25 mouse cellular contexts compared by ENCODE assay signal in the genomic region with DNA sequence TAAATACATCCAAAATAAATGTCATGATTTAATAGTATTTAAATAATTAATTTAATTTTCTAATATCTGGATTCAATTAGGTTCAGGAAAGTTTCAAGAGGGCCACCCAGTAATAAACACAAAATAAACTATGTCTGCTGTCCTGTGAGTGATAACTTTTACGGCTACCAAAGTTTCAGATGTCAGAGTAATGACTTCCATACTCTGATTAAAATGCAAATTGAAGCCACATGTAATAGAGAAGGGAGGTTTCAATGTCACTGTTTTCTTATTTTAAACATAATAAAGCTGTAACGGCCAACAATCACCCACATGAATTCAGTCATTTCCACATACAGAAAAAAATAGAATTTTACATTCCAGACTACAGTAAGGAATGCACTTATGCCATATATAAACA.
A peak's percentile ranks its signal among the peaks of the same experiment; 100 is the strongest.
DNase-seq lines count a peak whose midpoint lies in the region; ATAC-seq and TF ChIP-seq lines count a peak whose summit lies in the region.
"Had no signal": no experiment of that assay in that cellular context is flagged by ENCODE, and none has a peak within 500 bp of the region (broad histone marks: within the 10 kb centered on the region; RNA-seq: fewer than 3 reads in every experiment).

No protein-coding gene starts in this region.

- no peak overlapping the region for H3K9ac ChIP-seq in kidney, embryonic 14.5 days (ENCODE audit: low read depth, low read length)
- H3K9ac ChIP-seq in embryonic facial prominence, embryonic 14.5 days (ENCODE audit: low read depth, low read length) = no peak overlapping the region
- no peak overlapping the region for H3K9ac ChIP-seq in limb, embryonic 14.5 days (ENCODE audit: low read depth, low read length, severe bottlenecking)
- H3K9ac ChIP-seq: embryonic facial prominence, embryonic 15.5 days; forebrain, postnatal 0 days; heart, embryonic 12.5 days; heart, embryonic 15.5 days; hindbrain, embryonic 13.5 days had no signal

- no peaks in the 10 kb centered on the region for H3K36me3 ChIP-seq in kidney, embryonic 14.5 days (ENCODE audit: control insufficient read depth, insufficient read depth, low read length)
- no peaks in the 10 kb centered on the region for H3K36me3 ChIP-seq in kidney, adult 2 months (ENCODE audit: control insufficient read depth, insufficient read depth, low read length)
- no peaks in the 10 kb centered on the region for H3K36me3 ChIP-seq in embryonic facial prominence, embryonic 14.5 days (ENCODE audit: control insufficient read depth, insufficient read depth, low read length)
- H3K36me3 ChIP-seq in limb, embryonic 14.5 days (ENCODE audit: control insufficient read depth, insufficient read depth, low read length) = no peaks in the 10 kb centered on the region
- H3K36me3 ChIP-seq: embryonic facial prominence, embryonic 15.5 days; heart, embryonic 12.5 days; heart, embryonic 15.5 days; hindbrain, embryonic 10.5 days; hindbrain, embryonic 13.5 days had no signal

- no peaks in the 10 kb centered on the region for H3K4me1 ChIP-seq in kidney, embryonic 14.5 days (ENCODE audit: control insufficient read depth, insufficient read depth, low read length)
- no peaks in the 10 kb centered on the region for H3K4me1 ChIP-seq in kidney, adult 2 months (ENCODE audit: control insufficient read depth, insufficient read depth, low read length)
- no peaks in the 10 kb centered on the region for H3K4me1 ChIP-seq in embryonic facial prominence, embryonic 14.5 days (ENCODE audit: control insufficient read depth, insufficient read depth, low read length)
- H3K4me1 ChIP-seq in limb, embryonic 14.5 days (ENCODE audit: control insufficient read depth, insufficient read depth, low read length) = 0 out of 2 replicates have a peak, but pooled peaks cover 4% of the 10 kb centered on the region
- H3K4me1 ChIP-seq: hindbrain, embryonic 10.5 days; hindbrain, embryonic 13.5 days had no signal

- ATAC-seq in kidney, embryonic 14.5 days (ENCODE audit: low FRiP score, low TSS enrichment) = peak; percentile 46; the same call in 1 of the 2 replicates
- no peak for ATAC-seq in embryonic facial prominence, embryonic 14.5 days (ENCODE audit: low read depth)
- ATAC-seq in limb, embryonic 14.5 days (ENCODE audit: low FRiP score, low read depth) = peak; percentile 30; the same call in 1 of the 2 replicates
- ATAC-seq: activated CD4-positive, CD25-positive, alpha-beta regulatory T cell, adult 4 months; forebrain, embryonic 14.5 days; forebrain, postnatal 0 days; hindbrain, embryonic 16.5 days had no signal

- H3K27ac ChIP-seq in kidney, embryonic 14.5 days (ENCODE audit: low read depth, low read length) = no peak overlapping the region
- no peak overlapping the region for H3K27ac ChIP-seq in kidney, adult 2 months (ENCODE audit: insufficient read depth, low read depth, low read length)
- H3K27ac ChIP-seq in embryonic facial prominence, embryonic 14.5 days (replicated peaks; ENCODE audit: low read depth, low read length) = no peak overlapping the region
- H3K27ac ChIP-seq in limb, embryonic 14.5 days (replicated peaks; ENCODE audit: low read depth, low read length) = no peak overlapping the region
- H3K27ac ChIP-seq: embryonic facial prominence, embryonic 15.5 days; heart, embryonic 15.5 days; hindbrain, embryonic 10.5 days; hindbrain, embryonic 13.5 days had no signal

- no peak overlapping the region for H3K4me3 ChIP-seq in kidney, embryonic 14.5 days (ENCODE audit: low read length)
- H3K4me3 ChIP-seq in kidney, adult 2 months (ENCODE audit: insufficient read depth, low read depth, low read length) = no peak overlapping the region
- no peak overlapping the region for H3K4me3 ChIP-seq in embryonic facial prominence, embryonic 14.5 days (ENCODE audit: low read depth, low read length)
- H3K4me3 ChIP-seq in limb, embryonic 14.5 days (replicated peaks; ENCODE audit: low read length) = no peak overlapping the region
- H3K4me3 ChIP-seq: embryonic facial prominence, embryonic 15.5 days; heart, embryonic 12.5 days; heart, embryonic 15.5 days; hindbrain, embryonic 10.5 days; hindbrain, embryonic 13.5 days had no signal

- no peak for TF ChIP-seq POLR2A in kidney, adult 2 months (IDR thresholded peaks at IDR 0.05; ENCODE audit: low read depth, low read length)
- no peak for TF ChIP-seq POLR2A in limb, embryonic 14.5 days (IDR thresholded peaks at IDR 0.05; ENCODE audit: borderline replicate concordance, extremely low read depth, insufficient read depth, insufficient read length)

- H3K9me3 ChIP-seq in kidney, embryonic 14.5 days (ENCODE audit: control insufficient read depth, low read length) = no peaks in the 10 kb centered on the region
- no peaks in the 10 kb centered on the region for H3K9me3 ChIP-seq in embryonic facial prominence, embryonic 14.5 days (ENCODE audit: control insufficient read depth, low read length)
- H3K9me3 ChIP-seq in limb, embryonic 14.5 days (ENCODE audit: control insufficient read depth, low read length) = no peaks in the 10 kb centered on the region
- H3K9me3 ChIP-seq: embryonic facial prominence, embryonic 15.5 days; heart, embryonic 12.5 days; heart, embryonic 15.5 days; hindbrain, embryonic 10.5 days; hindbrain, embryonic 13.5 days had no signal

- no peak overlapping the region for H3K4me2 ChIP-seq in kidney, embryonic 14.5 days (replicated peaks; ENCODE audit: low read depth, low read length)
- H3K4me2 ChIP-seq in embryonic facial prominence, embryonic 14.5 days (ENCODE audit: low read depth, low read length) = no peak overlapping the region
- H3K4me2 ChIP-seq in limb, embryonic 14.5 days (replicated peaks; ENCODE audit: low read depth, low read length, severe bottlenecking) = no peak overlapping the region
- H3K4me2 ChIP-seq: embryonic facial prominence, embryonic 15.5 days; heart, embryonic 12.5 days; heart, embryonic 15.5 days; hindbrain, embryonic 13.5 days had no signal

- no peak for TF ChIP-seq CTCF in kidney, adult 2 months (conservative IDR thresholded peaks at IDR 0.05; ENCODE audit: insufficient read depth, insufficient read length, low read depth, low read length)

- 27% methylated on average over 2 of the region's 2 CpGs for WGBS in kidney, embryonic 14.5 days
- WGBS in kidney, adult 2 months = 67% methylated on average over 2 of the region's 2 CpGs
- 21% methylated on average over 2 of the region's 2 CpGs for WGBS in embryonic facial prominence, embryonic 14.5 days
- 17% methylated on average over 2 of the region's 2 CpGs for WGBS in limb, embryonic 14.5 days

- no peaks in the 10 kb centered on the region for H3K27me3 ChIP-seq in kidney, embryonic 14.5 days (ENCODE audit: control insufficient read depth, insufficient read depth, low read length)
- no peaks in the 10 kb centered on the region for H3K27me3 ChIP-seq in kidney, adult 2 months (replicated peaks; ENCODE audit: control insufficient read depth, insufficient read depth, low read length)
- H3K27me3 ChIP-seq in embryonic facial prominence, embryonic 14.5 days (replicated peaks; ENCODE audit: control insufficient read depth, insufficient read depth, low read length) = no peaks in the 10 kb centered on the region
- H3K27me3 ChIP-seq in limb, embryonic 14.5 days (ENCODE audit: control insufficient read depth, insufficient read depth, low read length) = no peaks in the 10 kb centered on the region
- H3K27me3 ChIP-seq: embryonic facial prominence, embryonic 15.5 days; heart, embryonic 12.5 days; heart, embryonic 15.5 days; hindbrain, embryonic 13.5 days had no signal

- peak; percentile 45 for DNase-seq in embryo, embryonic 10.5 days (ENCODE audit: low spot score)
- no peak for DNase-seq in embryo, embryonic 10 days (ENCODE audit: low spot score)
- no peak for DNase-seq in kidney, adult 2 months
- DNase-seq in embryonic facial prominence, embryonic 14.5 days (ENCODE audit: low spot score) = peak; percentile 26
- DNase-seq in limb, embryonic 14.5 days (ENCODE audit: low spot score) = peak; percentile 21
- no peak for DNase-seq in natural killer cell, adult 2 months (ENCODE audit: low spot score in 2 of 2)
- DNase-seq: adrenal gland, postnatal 10 days; adrenal gland, postnatal 36 days; cerebellum, adult 18-20 months; cerebellum, adult 9-10 months; cerebellum, postnatal 14 days; forebrain, postnatal 0 days; gastrocnemius, postnatal 25 days; heart, adult 18-20 months; heart, postnatal 10 days; heart, postnatal 36 days had no signal

Comparison
In these comparisons a context has a peak if more than half of its experiments do, and no peak if none do; other contexts are left out.
1. DNase-seq: peak in embryo, embryonic 10.5 days (single experiment), embryonic facial prominence, embryonic 14.5 days (single experiment) and limb, embryonic 14.5 days (single experiment); none in embryo, embryonic 10 days (single experiment), kidney, adult 2 months (single experiment) and natural killer cell, adult 2 months (0 of 2).